Mouse (Mus musculus) embryonic stem cell, embryonic (primary cell): ENCODE data around the gene Cog1.

Experiments used
- CTCF ChIA-PET, 4 experiments: fragments of 300-600 bp in 2 of 4; fragments of 350-600 bp in 2 of 4; sonication (Branson Sonifier 250); formaldehyde crosslinking; loops; one replicate each; lab custom pipeline; 2022; ENCODE audit warnings: inconsistent platforms in 2 of 4; lab: Charles Lee
- POLR2A ChIA-PET, 4 experiments: fragments of 300-600 bp in 2 of 4; fragments of 350-600 bp in 2 of 4; sonication (Branson Sonifier 250); formaldehyde crosslinking; loops; one replicate each; lab custom pipeline; 2022; ENCODE audit warnings: antibody characterized with exemption in 4 of 4, inconsistent platforms in 1 of 4; lab: Charles Lee

Gene Cog1

DNA sequence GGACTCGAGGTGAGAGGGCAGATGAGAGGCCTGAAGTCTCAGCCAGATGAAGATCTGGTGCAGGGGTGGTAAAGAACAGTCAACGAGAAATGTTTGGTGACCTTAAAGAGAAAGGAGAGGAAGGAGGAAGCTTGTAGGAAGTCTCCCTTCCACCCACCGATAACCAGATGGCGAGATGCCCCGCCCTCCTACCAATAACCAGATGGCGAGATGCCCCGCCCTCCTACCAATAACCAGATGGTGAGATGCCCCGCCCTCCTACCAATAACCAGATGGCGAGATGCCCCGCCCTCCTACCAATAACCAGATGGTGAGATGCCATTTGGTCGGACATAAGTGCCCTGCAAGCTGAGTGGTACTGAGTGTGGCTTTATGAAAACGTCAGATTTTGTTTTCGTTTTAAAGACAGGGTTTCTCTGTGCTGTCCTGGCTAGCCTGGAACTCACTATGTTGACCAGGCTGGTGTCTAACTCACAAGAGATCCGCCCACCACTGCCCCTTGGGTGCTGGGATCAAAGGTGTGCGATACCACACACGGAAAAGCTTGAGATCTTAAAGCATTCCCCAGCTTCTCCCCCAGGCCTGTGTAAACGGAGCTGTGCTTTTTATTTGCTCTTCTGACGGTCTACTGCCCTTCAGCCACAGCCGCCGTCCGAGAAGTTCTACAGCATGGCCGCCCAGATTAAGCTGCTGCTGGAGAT is 2.4 kb downstream of the Cog1 start:
- ChIA-PET CTCF (interaction anchor here (0.5 to 8.5 kb wide), 42 partner anchors 9 to 420 kb away, joined by 3 to 78 read pairs (median 4); partner anchors contain the start of genes Cdc42ep4 (in 1 of the 4), D11Wsu47e (in 1 of the 4) and Fam104a (in 1 of the 4)), POLR2A (interaction anchor here (0.6 to 2.4 kb wide), 32 partner anchors 9 to 519 kb away, joined by 3 to 11 read pairs (median 4); partner anchors contain the start of genes Cdc42ep4 (in 3 of the 4), D11Wsu47e (in 2 of the 4), Fam104a (in 2 of the 4) and Cpsf4l (in 1 of the 4))

DNA sequence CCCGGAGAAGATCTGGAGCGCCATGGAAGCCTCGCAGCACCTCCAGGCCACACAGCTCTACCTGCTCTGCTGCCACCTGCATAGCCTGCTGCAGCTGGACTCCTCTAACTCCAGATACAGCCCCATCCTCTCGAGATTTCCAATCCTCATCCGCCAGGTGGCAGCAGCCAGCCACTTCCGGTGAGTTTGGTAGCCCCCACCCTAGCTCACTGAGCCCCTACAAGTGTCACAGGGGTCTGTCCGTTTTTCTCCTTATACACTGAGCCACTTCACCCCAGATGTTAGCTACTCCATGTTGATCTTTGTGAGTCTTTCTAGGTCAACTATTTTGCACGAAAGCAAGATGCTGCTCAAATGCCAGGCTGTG is 2.9 kb downstream of the Cog1 start:
- CTCF ChIA-PET = interaction anchor here (0.5 to 8.5 kb wide), 48 partner anchors 9 to 449 kb away, joined by 3 to 78 read pairs (median 4); partner anchors contain the start of genes D11Wsu47e (in 2 of the 4), Fam104a (in 2 of the 4) and Cdc42ep4 (in 1 of the 4)
- POLR2A ChIA-PET = interaction anchor here (0.6 to 2.4 kb wide), 32 partner anchors 9 to 519 kb away, joined by 3 to 11 read pairs (median 4); partner anchors contain the start of genes Cdc42ep4 (in 3 of the 4), D11Wsu47e (in 2 of the 4), Fam104a (in 2 of the 4) and Cpsf4l (in 1 of the 4)

DNA sequence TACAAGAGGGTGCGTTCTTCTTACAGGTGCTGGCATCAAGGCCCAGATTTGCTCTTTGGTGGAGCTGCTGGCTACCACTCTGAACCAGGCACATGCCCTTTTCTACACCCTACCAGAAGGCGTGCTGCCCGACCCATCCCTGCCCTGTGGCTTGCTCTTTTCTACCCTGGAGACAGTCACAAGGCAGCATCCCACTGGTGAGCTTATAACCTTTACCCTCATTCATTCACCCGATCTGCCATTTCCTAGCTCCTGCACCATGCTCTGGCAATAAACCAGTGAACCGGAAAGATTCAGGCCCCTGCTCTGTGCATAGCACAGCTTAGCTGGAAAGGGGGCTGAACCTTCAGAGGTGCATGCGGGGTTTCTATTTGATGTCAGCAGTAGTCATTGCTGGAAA is 3.5 kb downstream of the Cog1 start:
- CTCF ChIA-PET = interaction anchor here (0.5 to 8.5 kb wide), 34 partner anchors 8 to 706 kb away, joined by 3 to 78 read pairs (median 4); partner anchors contain the start of genes D11Wsu47e (in 2 of the 4) and Fam104a (in 2 of the 4)
- POLR2A ChIA-PET = interaction anchor here (0.9 to 2.4 kb wide), 21 partner anchors 8 to 451 kb away, joined by 3 to 11 read pairs (median 5); partner anchors contain the start of genes Cdc42ep4 (in 2 of the 4), D11Wsu47e (in 2 of the 4), Fam104a (in 2 of the 4) and Cpsf4l (in 1 of the 4)

DNA sequence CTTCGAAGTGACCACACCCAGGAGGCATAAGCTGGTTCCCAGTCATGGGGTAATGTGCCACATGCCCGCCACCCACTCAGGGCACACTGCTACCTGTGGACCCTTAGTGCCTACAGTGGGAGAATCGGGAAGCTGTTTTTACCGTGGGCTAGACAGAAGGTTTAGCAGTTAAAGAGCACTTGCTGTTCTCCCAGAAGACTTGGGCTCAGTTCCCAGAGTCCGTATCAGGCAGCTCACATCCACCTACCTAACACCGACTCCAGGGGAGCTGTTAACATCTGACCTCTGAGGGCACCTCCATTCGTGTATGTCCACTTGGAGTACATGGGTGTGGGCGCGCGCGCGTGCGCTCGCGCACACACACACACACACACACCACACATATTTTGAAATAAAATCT is 5.1 kb downstream of the Cog1 start:
- CTCF ChIA-PET = interaction anchor here in 2 of 4 experiments (0.6 to 8.5 kb wide), 5 partner anchors 13 to 181 kb away, joined by 3 to 78 read pairs (median 4); no protein-coding TSS in a partner anchor
- POLR2A ChIA-PET = interaction anchor here in 3 of 4 experiments (0.7 to 5.3 kb wide), 10 partner anchors 13 to 163 kb away, joined by 3 to 28 read pairs (median 4); partner anchors contain the start of gene Sstr2 (in 1 of the 3)

GRCm38 (mm10) chr11:113654561-113655270 is 5.7 kb downstream of the Cog1 start:
- CTCF ChIA-PET = interaction anchor here in 2 of 4 experiments (0.6 to 8.5 kb wide), 9 partner anchors 13 to 181 kb away, joined by 3 to 78 read pairs (median 4); no protein-coding TSS in a partner anchor
- POLR2A ChIA-PET = interaction anchor here in 2 of 4 experiments (0.7 to 5.3 kb wide), 10 partner anchors 12 to 162 kb away, joined by 3 to 28 read pairs (median 4); partner anchors contain the start of gene Sstr2 (in 1 of the 2)

- ChIA-PET POLR2A (interaction anchor here in 2 of 4 experiments (1.3 to 5.3 kb wide), 4 partner anchors 9 to 28 kb away, joined by 3 to 28 read pairs (median 4); partner anchors contain the start of genes D11Wsu47e (in 1 of the 2) and Fam104a (in 1 of the 2)), CTCF (interaction anchor here (0.6 to 2.1 kb wide), 5 partner anchors 9 to 155 kb away, joined by 3 to 10 read pairs (median 5); no protein-coding TSS in a partner anchor)
These were observed 7.6 kb downstream of the Cog1 start for GRCm38 (mm10) chr11:113656511-113656932.

DNA sequence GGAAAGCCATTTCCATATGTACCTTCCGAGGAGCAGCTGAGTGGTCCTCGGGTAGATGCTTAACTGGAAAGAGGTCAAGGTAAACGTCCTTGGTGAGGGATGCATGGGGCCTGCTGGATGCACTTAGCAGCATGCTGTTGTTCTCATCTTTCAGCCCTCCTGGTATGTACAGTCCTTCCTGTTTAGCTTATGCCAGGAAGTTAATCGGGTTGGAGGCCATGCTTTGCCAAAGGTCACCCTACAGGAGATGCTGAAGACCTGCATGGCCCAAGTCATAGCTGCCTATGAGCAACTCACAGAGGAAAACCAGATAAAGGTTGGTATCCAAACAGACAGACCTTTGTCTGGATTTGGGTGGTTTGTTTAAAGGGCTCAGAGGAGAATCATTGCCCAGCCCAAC is 8.3 kb downstream of the Cog1 start:
- ChIA-PET CTCF (interaction anchor here in 3 of 4 experiments (0.6 to 1.6 kb wide), 3 partner anchors 13 to 155 kb away, joined by 3 to 10 read pairs (median 5); no protein-coding TSS in a partner anchor), POLR2A (interaction anchor here in 2 of 4 experiments (1.4 to 5.3 kb wide), 3 partner anchors 10 to 27 kb away, joined by 3 to 28 read pairs (median 4); partner anchors contain the start of genes D11Wsu47e (in 1 of the 2) and Fam104a (in 1 of the 2))

GRCm38 (mm10) chr11:113658319-113658718 is 9.3 kb downstream of the Cog1 start:
- POLR2A ChIA-PET = interaction anchor here in 2 of 4 experiments (0.5 to 5.3 kb wide), 5 partner anchors 8 to 97 kb away, joined by 3 to 28 read pairs (median 3); partner anchors contain the start of gene Slc39a11 (in 1 of the 2)
- CTCF ChIA-PET = interaction anchor here in 1 of 4 experiments (1.1 kb wide), 1 partner anchor 27 kb away, joined by 3 read pairs; no protein-coding TSS in a partner anchor

GRCm38 (mm10) chr11:113658763-113659162 is 9.8 kb downstream of the Cog1 start:
- POLR2A ChIA-PET = interaction anchor here in 2 of 4 experiments (1.0 to 5.3 kb wide), 7 partner anchors 8 to 457 kb away, joined by 3 to 28 read pairs (median 6); partner anchors contain the start of gene Slc39a11 (in 1 of the 2)
- CTCF ChIA-PET = interaction anchor here in 1 of 4 experiments (1.1 kb wide), 1 partner anchor 27 kb away, joined by 3 read pairs; no protein-coding TSS in a partner anchor

DNA sequence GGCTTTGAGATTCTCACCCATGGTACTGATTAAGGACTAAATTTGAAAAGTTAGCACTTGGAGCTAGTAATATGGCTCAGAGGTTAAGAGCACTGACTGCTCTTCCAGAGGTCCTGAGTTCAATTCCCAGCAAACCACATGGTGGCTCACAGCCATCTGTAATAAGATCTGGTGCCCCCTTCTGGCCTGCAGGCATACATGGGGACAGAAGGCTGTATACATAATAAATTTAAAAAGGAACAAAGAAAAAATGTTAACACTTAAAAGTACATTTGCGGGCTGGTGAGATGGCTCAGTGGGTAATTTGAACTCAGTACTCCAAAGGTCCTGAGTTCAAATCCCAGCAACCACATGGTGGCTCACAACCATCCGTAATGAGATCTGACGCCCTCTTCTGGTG is 11.2 kb downstream of the Cog1 start:
- ChIA-PET POLR2A (interaction anchor here in 3 of 4 experiments (0.6 to 3.0 kb wide), 10 partner anchors 9 to 1005 kb away, joined by 3 to 13 read pairs (median 4); partner anchors contain the start of genes Cog1 (in 1 of the 3) and Slc39a11 (in 1 of the 3)), CTCF (interaction anchor here in 2 of 4 experiments (0.6 to 2.0 kb wide), 9 partner anchors 8 to 151 kb away, joined by 3 to 10 read pairs (median 3); no protein-coding TSS in a partner anchor)

DNA sequence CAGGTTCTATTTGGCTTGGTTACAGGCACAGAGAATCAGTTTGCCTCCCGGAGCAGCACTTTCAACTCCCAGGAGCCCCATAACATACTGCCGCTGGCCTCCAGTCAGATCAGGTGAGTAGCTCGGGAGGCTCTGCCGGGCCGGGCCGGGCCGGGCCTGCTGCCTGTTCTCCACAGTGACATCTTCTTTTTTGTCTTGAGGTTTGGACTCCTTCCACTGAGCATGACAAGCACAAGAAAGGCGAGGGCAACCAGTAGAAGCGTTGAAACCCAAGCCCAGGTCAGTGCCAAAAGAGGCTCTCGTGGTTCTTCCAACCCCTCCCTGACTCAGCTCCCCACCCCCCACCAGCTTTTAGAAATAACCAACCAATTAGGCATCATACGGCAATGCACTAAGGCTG is 12.0 kb downstream of the Cog1 start:
- CTCF ChIA-PET = interaction anchor here in 2 of 4 experiments (0.5 to 2.0 kb wide), 8 partner anchors 9 to 150 kb away, joined by 3 to 10 read pairs (median 4); partner anchors contain the start of gene Slc39a11 (in 1 of the 2)
- POLR2A ChIA-PET = interaction anchor here in 2 of 4 experiments (0.7 to 3.0 kb wide), 8 partner anchors 9 to 144 kb away, joined by 3 to 13 read pairs (median 4); partner anchors contain the start of genes Cog1 (in 1 of the 2), Cpsf4l (in 1 of the 2) and Slc39a11 (in 1 of the 2)

GRCm38 (mm10) chr11:113661835-113662351 is 12.9 kb downstream of the Cog1 start:
- ChIA-PET CTCF (interaction anchor here in 1 of 4 experiments (0.7 to 2.0 kb wide), 4 partner anchors 10 to 149 kb away, joined by 3 to 10 read pairs (median 4); partner anchors contain the start of gene Slc39a11), POLR2A (interaction anchor here in 1 of 4 experiments (0.6 kb wide), 1 partner anchor 102 kb away, joined by 3 read pairs; no protein-coding TSS in a partner anchor)

DNA sequence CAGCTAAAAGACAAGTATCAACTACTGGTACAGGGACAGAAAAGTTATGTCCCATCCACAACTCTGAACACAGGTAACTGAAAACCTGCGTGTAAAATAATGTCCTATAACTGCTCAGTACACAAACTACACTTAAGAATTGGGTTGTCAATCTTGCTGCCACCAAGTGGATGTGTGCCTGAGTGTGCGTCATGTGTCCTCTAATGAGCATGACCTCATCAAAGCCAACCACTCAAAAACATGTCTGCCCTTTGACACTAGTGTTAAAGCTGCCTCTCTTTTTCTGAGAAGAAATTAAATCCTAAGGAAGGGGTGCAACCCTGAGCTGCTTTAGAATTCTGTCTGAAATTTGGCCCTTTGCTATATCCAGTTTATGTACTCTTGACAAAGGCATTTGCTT is 15.3 kb downstream of the Cog1 start:
- CTCF ChIA-PET = interaction anchor here in 1 of 4 experiments (0.7 kb wide), 1 partner anchor 13 kb away, joined by 3 read pairs; no protein-coding TSS in a partner anchor
- POLR2A ChIA-PET = interaction anchor here in 3 of 4 experiments (0.6 to 5.4 kb wide), 5 partner anchors 8 to 582 kb away, joined by 3 to 28 read pairs (median 3); no protein-coding TSS in a partner anchor

DNA sequence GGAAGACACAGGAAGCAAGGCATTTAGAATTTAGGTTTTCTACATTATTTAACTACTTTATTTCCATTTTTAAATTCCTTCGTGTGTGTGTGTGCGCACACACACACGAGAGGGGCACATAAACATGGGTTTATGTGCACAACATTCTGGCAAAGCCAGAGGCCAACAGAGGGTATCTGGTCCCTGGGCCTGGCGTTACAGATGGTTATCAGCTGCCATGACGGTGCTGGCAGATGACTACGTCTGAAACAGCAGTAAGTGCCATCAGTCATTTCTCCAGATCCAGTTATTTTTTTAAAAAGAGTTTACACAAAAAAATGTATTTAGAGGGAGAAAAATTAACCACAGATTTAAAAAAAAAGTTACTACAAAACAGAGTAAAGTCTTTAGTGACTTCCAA is 17.2 kb downstream of the Cog1 start:
- POLR2A ChIA-PET = interaction anchor here in 3 of 4 experiments (1.0 to 5.4 kb wide), 10 partner anchors 10 to 137 kb away, joined by 3 to 28 read pairs (median 5); partner anchors contain the start of genes D11Wsu47e (in 2 of the 3), Cpsf4l (in 1 of the 3) and Fam104a (in 1 of the 3)
- CTCF ChIA-PET = interaction anchor here in 1 of 4 experiments (0.6 kb wide), 2 partner anchors 254 to 964 kb away, joined by 3 to 4 read pairs; no protein-coding TSS in a partner anchor

- POLR2A ChIA-PET = interaction anchor here in 3 of 4 experiments (0.9 to 5.4 kb wide), 12 partner anchors 10 to 374 kb away, joined by 3 to 28 read pairs (median 5); partner anchors contain the start of genes D11Wsu47e (in 2 of the 3), Cpsf4l (in 1 of the 3) and Fam104a (in 1 of the 3)
- CTCF ChIA-PET = interaction anchor here in 3 of 4 experiments (0.6 to 1.8 kb wide), 5 partner anchors 13 to 255 kb away, joined by 3 to 5 read pairs (median 3); no protein-coding TSS in a partner anchor
These were observed 17.7 kb downstream of the Cog1 start for GRCm38 (mm10) chr11:113666648-113667047.
